Mouse (Mus musculus) CH12.LX (cell line): ENCODE measurements around the gene Med24. TPM values are rescaled to one million over a fixed set of nuclear protein-coding genes. Genes with fewer than 3 reads are reported as not detected.

Experiments
- DNase-seq: peaks from one replicate; pipeline ENCODE4 v3.0.0-alpha.2; 2013; ENCODE audit errors: extremely low read depth
- H3K27ac ChIP-seq: 2 replicates; pipeline ENCODE4 v1.5.1; 2012; ENCODE audit warnings: low read depth, mild to moderate bottlenecking, control low read depth, moderate library complexity; ENCODE audit not compliant: insufficient read depth
- H3K27me3 ChIP-seq: replicated peaks from 2 replicates; pipeline ENCODE3; 2012; ENCODE audit warnings: inconsistent platforms
- H3K36me3 ChIP-seq, 2 experiments: replicated peaks in 1 of 2; 2 replicates each; pipeline versions ENCODE3 to v1.6.1; 2012; ENCODE audit warnings: inconsistent platforms in 1 of 2, low read length in 1 of 2, mild to moderate bottlenecking in 1 of 2, mixed read lengths in 1 of 2, moderate library complexity in 1 of 2; ENCODE audit not compliant: control insufficient read depth in 1 of 2, insufficient read depth in 1 of 2
- H3K4me1 ChIP-seq, 2 experiments: 2 replicates each; pipeline ENCODE4 v1.6.1; 2012; ENCODE audit warnings: inconsistent platforms in 1 of 2, moderate library complexity in 1 of 2; ENCODE audit not compliant: insufficient read depth in 2 of 2, control insufficient read depth in 1 of 2
- H3K4me2 ChIP-seq: 2 replicates; pipeline ENCODE4 v1.6.1; 2012; ENCODE audit warnings: low read depth, mild to moderate bottlenecking, control low read depth; ENCODE audit not compliant: poor library complexity, insufficient read depth, severe bottlenecking
- H3K4me3 ChIP-seq, 3 experiments: fragments of 150-350 bp in 1 of 3; sonication (generic) in 1 of 3; replicated peaks in 1 of 3; 2 replicates each; pipeline versions ENCODE3 to v1.5.1; 2011 to 2012; ENCODE audit warnings: low read depth in 2 of 3, low read length in 2 of 3, mild to moderate bottlenecking in 2 of 3, moderate library complexity in 2 of 3, control low read depth in 1 of 3, improper control_type of control experiment in 1 of 3, inconsistent platforms in 1 of 3, mixed read lengths in 1 of 3; ENCODE audit not compliant: poor library complexity in 1 of 3
- H3K79me2 ChIP-seq: replicated peaks from 2 replicates; pipeline ENCODE4 v1.6.1; 2012; ENCODE audit warnings: mild to moderate bottlenecking, moderate library complexity; ENCODE audit not compliant: control insufficient read depth, poor library complexity, insufficient read depth, severe bottlenecking; ENCODE audit errors: extremely low read depth
- H3K9ac ChIP-seq: 2 replicates; pipeline ENCODE4 v1.6.1; 2012; ENCODE audit warnings: low read depth, mild to moderate bottlenecking, control low read depth, moderate library complexity; ENCODE audit not compliant: insufficient read depth
- H3K9me3 ChIP-seq: replicated peaks from 2 replicates; pipeline ENCODE3; 2012; ENCODE audit warnings: low read length, inconsistent platforms, mixed read lengths
- CHD2 ChIP-seq: IDR thresholded peaks from 2 replicates; pipeline ENCODE4 v1.6.1; 2011; ENCODE audit warnings: low read length, improper control_type of control experiment
- CTCF ChIP-seq, 2 experiments: IDR thresholded peaks in 1 of 2; conservative IDR thresholded peaks in 1 of 2; 2 replicates each; pipeline ENCODE4 v1.5.1; 2011 to 2012; ENCODE audit warnings: low read depth in 2 of 2, low read length in 2 of 2, improper control_type of control experiment in 1 of 2, inconsistent platforms in 1 of 2, mild to moderate bottlenecking in 1 of 2, moderate library complexity in 1 of 2
- ELF1 ChIP-seq: IDR thresholded peaks from 2 replicates; pipeline ENCODE4 v1.6.1; 2014; ENCODE audit warnings: low read depth, mild to moderate bottlenecking, inconsistent platforms, low read length, improper control_type of control experiment
- EP300 ChIP-seq: IDR thresholded peaks from 2 replicates; pipeline ENCODE4 v1.6.1; 2011; ENCODE audit warnings: low read length, improper control_type of control experiment
- GABPA ChIP-seq: IDR thresholded peaks from 2 replicates; pipeline ENCODE4 v1.6.1; 2012; ENCODE audit warnings: low read depth, low read length, improper control_type of control experiment, inconsistent platforms; ENCODE audit not compliant: insufficient replicate concordance
- HCFC1 ChIP-seq: IDR thresholded peaks from 2 replicates; pipeline ENCODE4 v1.6.1; 2012; ENCODE audit warnings: low read depth, mild to moderate bottlenecking, inconsistent platforms, low read length, improper control_type of control experiment
- JUND ChIP-seq: conservative IDR thresholded peaks from 2 replicates; pipeline ENCODE4 v1.6.1; 2011; ENCODE audit warnings: low read depth, low read length, improper control_type of control experiment
- KAT2A ChIP-seq: IDR thresholded peaks from 2 replicates; pipeline ENCODE4 v1.6.1; 2012; ENCODE audit warnings: low read length, improper control_type of control experiment, inconsistent platforms; ENCODE audit not compliant: insufficient replicate concordance
- MAFK ChIP-seq: IDR thresholded peaks from 2 replicates; pipeline ENCODE4 v1.6.1; 2011; ENCODE audit warnings: low read length, improper control_type of control experiment; ENCODE audit not compliant: insufficient replicate concordance
- MAX ChIP-seq: IDR thresholded peaks from 2 replicates; pipeline ENCODE4 v1.6.1; 2011; ENCODE audit warnings: low read length, improper control_type of control experiment
- MAZ ChIP-seq: IDR thresholded peaks from 2 replicates; pipeline ENCODE4 v1.6.1; 2012; ENCODE audit warnings: low read depth, mild to moderate bottlenecking, inconsistent platforms, low read length, improper control_type of control experiment, moderate library complexity
- MEF2A ChIP-seq: IDR thresholded peaks from 2 replicates; pipeline ENCODE4 v1.6.1; 2014; ENCODE audit warnings: low read depth, mild to moderate bottlenecking, inconsistent platforms, low read length, improper control_type of control experiment, borderline replicate concordance
- MXI1 ChIP-seq: IDR thresholded peaks from 2 replicates; pipeline ENCODE4 v1.6.1; 2011; ENCODE audit warnings: mild to moderate bottlenecking, low read depth, low read length, improper control_type of control experiment
- MYC ChIP-seq: IDR thresholded peaks from 2 replicates; pipeline ENCODE4 v1.6.1; 2011; ENCODE audit warnings: low read depth, mild to moderate bottlenecking, improper control_type of control experiment, low read length
- NELFE ChIP-seq: IDR thresholded peaks from 2 replicates; pipeline ENCODE4 v1.6.1; 2011; ENCODE audit warnings: low read depth, low read length, improper control_type of control experiment
- NRF1 ChIP-seq: IDR thresholded peaks from 2 replicates; pipeline ENCODE4 v1.6.1; 2014; ENCODE audit warnings: low read depth, mild to moderate bottlenecking, inconsistent platforms, low read length, improper control_type of control experiment, moderate library complexity
- POLR2A ChIP-seq: IDR thresholded peaks from 2 replicates; pipeline ENCODE4 v1.6.1; 2011; ENCODE audit warnings: low read depth, mild to moderate bottlenecking, improper control_type of control experiment, low read length
- POLR2AphosphoS2 ChIP-seq: IDR thresholded peaks from 2 replicates; pipeline ENCODE4 v1.6.1; 2011; ENCODE audit warnings: low read depth, low read length, improper control_type of control experiment
- SIN3A ChIP-seq: IDR thresholded peaks from 2 replicates; pipeline ENCODE4 v1.6.1; 2012; ENCODE audit warnings: low read length, improper control_type of control experiment, inconsistent platforms
- TBP ChIP-seq: conservative IDR thresholded peaks from 2 replicates; pipeline ENCODE4 v1.6.1; 2011; ENCODE audit warnings: low read depth, low read length, improper control_type of control experiment
- TCF12 ChIP-seq: IDR thresholded peaks from 2 replicates; pipeline ENCODE4 v1.6.1; 2014; ENCODE audit warnings: low read depth, mild to moderate bottlenecking, inconsistent platforms, low read length, improper control_type of control experiment
- USF1 ChIP-seq: IDR thresholded peaks from 2 replicates; pipeline ENCODE4 v1.6.1; 2014; ENCODE audit warnings: low read depth, mild to moderate bottlenecking, inconsistent platforms, low read length, improper control_type of control experiment
- ZNF384 ChIP-seq: IDR thresholded peaks from 2 replicates; pipeline ENCODE4 v1.6.1; 2012; ENCODE audit warnings: low read depth, low read length, improper control_type of control experiment, inconsistent platforms
- dilution Hi-C: fragments of 300-500 bp; cut with MboI; formaldehyde crosslinking; loops from 2 replicates; pipeline ENCODE4 v1.14.3; 2020; ENCODE audit warnings: low sequenced_read_pairs; ENCODE audit not compliant: extremely low pct_unique_long_range_greater_than_20kb, extremely low pct_ligation_motif_present
- in situ Hi-C: fragments of 300-500 bp; cut with MboI; formaldehyde crosslinking; loops from 3 replicates; pipeline ENCODE4 v1.14.3; 2019; ENCODE audit warnings: low sequenced_read_pairs, low pct_ligation_motif_present, low pct_unique_long_range_greater_than_20kb, mixed read lengths
- polyA plus RNA-seq: library from polyadenylated mRNA; unstranded; fragments of >175 nt; gene quantifications from 2 replicates; pipeline ENCODE4 v1.2.1, GENCODE M21; 2012; ENCODE audit warnings: low read depth; ENCODE audit not compliant: insufficient read length
- total RNA-seq, 2 experiments: library from RNA; depleted of rRNA; stranded (reverse); fragments of 300-350 nt in 1 of 2; fragments of >200 nt in 1 of 2; gene quantifications; 2 replicates each; pipeline ENCODE4 v1.2.3; 2012 to 2014

Med24 gene
- total RNA-seq (2012; rRNA removed) (47.7 and 48.6 TPM in 2 replicates), total RNA-seq (2014; rRNA removed) (26.5 and 30.9 TPM in 2 replicates), polyA plus RNA-seq (64.2 and 78.8 TPM in 2 replicates)

DNA sequence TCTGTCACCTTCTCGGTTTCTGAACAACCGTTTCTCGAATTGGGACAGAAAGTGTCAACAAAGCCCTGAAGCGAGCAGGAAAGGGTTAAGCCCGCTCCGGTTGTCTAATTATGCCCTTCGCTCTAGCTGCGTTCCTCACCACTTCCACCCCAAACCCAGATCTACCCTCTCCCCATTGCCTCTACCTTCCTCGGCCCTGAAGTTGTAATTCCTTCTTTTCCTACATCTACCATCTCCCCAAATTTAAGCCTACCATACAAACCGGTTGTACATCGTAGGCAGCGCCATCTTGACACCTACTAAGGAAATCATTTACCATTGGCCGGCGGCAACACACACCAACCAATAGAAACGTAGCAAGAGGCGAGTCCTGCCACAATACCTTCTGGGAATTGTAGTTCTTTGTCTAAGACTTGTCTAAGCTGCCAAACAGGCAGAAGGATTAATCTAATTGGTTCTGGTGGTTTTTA, at the start of gene Med24:
Gene Med24 (minus strand): TSS at position 317 of the 470 bp plus-strand sequence.
- Histone ChIP-seq H3K36me3 (peaks cover 24 to 37% of the 10 kb centered on the region in 2 experiments), H3K9ac (peak within 1 kb of the TSS; percentile 50), H3K27me3 (peaks cover 11% of the 10 kb centered on the region), H3K9me3 (peaks cover 2% of the 10 kb centered on the region), H3K4me1 (peaks cover 0 to 17% of the 10 kb centered on the region in 2 experiments; a peak in 2 of 4 replicates), H3K27ac (no peak within 1 kb of the TSS), H3K79me2 (peaks cover 12% of the 10 kb centered on the region), H3K4me3 (peak within 1 kb of the TSS; percentile 75 to 100 (median 80)), H3K4me2 (peak within 1 kb of the TSS; percentile 89)
- TF ChIP-seq MXI1 (peak; percentile 45; the same call in 1 of the 2 replicates), TCF12 (peak; percentile 80), JUND (no peak), MAZ (no peak), MYC (0 out of 2 replicates have a peak, but pooled peaks have one; percentile 38), CTCF (conservative IDR thresholded peaks at IDR 0.05 in 1 of 2, IDR thresholded peaks at IDR 0.05 in 1 of 2; ENCODE audit: low read depth in 2 of 2, low read length in 2 of 2) (peak in 1 of 2 experiments; percentile 8; a peak in 1 of 4 replicates), TBP (peak; percentile 90), POLR2A (peak; percentile 85), EP300 (0 out of 2 replicates have a peak, but pooled peaks have one; percentile 12), ZNF384 (no peak), NELFE (0 out of 2 replicates have a peak, but pooled peaks have one; percentile 79), GABPA (peak; percentile 85; the same call in 1 of the 2 replicates), NRF1 (peak; percentile 75), HCFC1 (peak; percentile 99), USF1 (no peak), POLR2AphosphoS2 (peak; percentile 90; the same call in 1 of the 2 replicates), MAX (0 out of 2 replicates have a peak, but pooled peaks have one; percentile 59), SIN3A (peak; percentile 80), KAT2A (peak; percentile 99), CHD2 (peak; percentile 98), ELF1 (peak; percentile 78), MAFK (no peak), MEF2A (0 out of 2 replicates have a peak, but pooled peaks have one; percentile 20)
- peak; percentile 96 for DNase-seq
- in situ Hi-C loops (loop anchor here (10.0 kb wide), 1 partner anchor 56 kb away; no protein-coding TSS in a partner anchor), dilution Hi-C loops (no loop called here)
